Mouse (Mus musculus): ENCODE results near the gene Micu1. TPM values are rescaled to one million over a fixed set of nuclear protein-coding genes. Genes with fewer than 3 reads are reported as not detected.
A peak's percentile ranks its signal among the peaks of the same experiment; 100 is the strongest.

Gene Micu1
- polyA plus RNA-seq, 1 experiment from 2014 or later: 65.0 TPM

DNA sequence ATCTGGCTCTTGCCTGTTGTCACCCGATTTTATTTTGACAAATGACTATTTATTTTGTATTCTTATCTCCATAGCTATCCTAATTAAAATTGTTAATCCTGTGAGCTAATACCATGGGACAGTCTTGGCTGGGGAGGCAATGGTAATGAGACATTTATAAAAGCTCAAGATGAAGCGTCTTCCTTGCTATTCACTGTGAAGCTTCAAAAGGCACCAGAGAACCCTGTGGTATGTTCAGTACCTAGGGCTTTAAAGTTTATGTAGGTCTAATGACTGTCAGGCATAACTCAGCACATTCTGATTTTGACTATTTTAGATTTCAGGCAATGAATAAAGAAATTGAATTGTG is 69.7 kb downstream of the Micu1 start:
- Histone ChIP-seq H3K36me3 (ENCODE audit: control insufficient read depth, insufficient read depth, low read length) (no peaks in the 10 kb centered on the region), H3K4me2 (ENCODE audit: low read depth, low read length, severe bottlenecking) (no peak overlapping the region), H3K9me3 (ENCODE audit: control insufficient read depth, low read length) (no peaks in the 10 kb centered on the region), H3K4me3 (ENCODE audit: low read depth, low read length) (no peak overlapping the region), H3K27me3 (ENCODE audit: control insufficient read depth, insufficient read depth, low read length) (no peaks in the 10 kb centered on the region), H3K27ac (ENCODE audit: low read depth, low read length) (no peak overlapping the region), H3K9ac (ENCODE audit: low read length) (no peak overlapping the region), H3K4me1 (replicated peaks; ENCODE audit: control insufficient read depth, insufficient read depth, low read length) (no peaks in the 10 kb centered on the region; the same call in 1 of the 2 replicates)
- DNase-seq (ENCODE audit: low spot score) (no peak), ATAC-seq (replicated peaks; ENCODE audit: low FRiP score) (no peak)
- 72% methylated on average over 2 of the region's 2 CpGs for WGBS

- H3K27ac ChIP-seq (ENCODE audit: low read depth, low read length): 0 out of 2 replicates have a peak overlapping the region, but pooled peaks have one; percentile 3
- WGBS: 72% methylated on average over 13 of the region's 13 CpGs
Observed at GRCm38 (mm10) chr10:59773441-59774140, 71.3 kb downstream of the Micu1 start.

GRCm38 (mm10) chr10:59774141-59774534 is 71.9 kb downstream of the Micu1 start:
- Histone ChIP-seq H3K36me3 (ENCODE audit: control insufficient read depth, insufficient read depth, low read length) (no peaks in the 10 kb centered on the region), H3K27me3 (ENCODE audit: control insufficient read depth, insufficient read depth, low read length) (no peaks in the 10 kb centered on the region), H3K27ac (ENCODE audit: low read depth, low read length) (no peak overlapping the region), H3K9me3 (ENCODE audit: control insufficient read depth, low read length) (no peaks in the 10 kb centered on the region), H3K4me2 (ENCODE audit: low read depth, low read length, severe bottlenecking) (no peak overlapping the region), H3K4me1 (replicated peaks; ENCODE audit: control insufficient read depth, insufficient read depth, low read length) (peaks cover 2% of the 10 kb centered on the region; the same call in 1 of the 2 replicates), H3K9ac (ENCODE audit: low read length) (no peak overlapping the region), H3K4me3 (ENCODE audit: low read depth, low read length) (no peak overlapping the region)
- WGBS: 84% methylated on average over 3 of the region's 3 CpGs
- DNase-seq (ENCODE audit: low spot score) (no peak), ATAC-seq (replicated peaks; ENCODE audit: low FRiP score) (no peak)

More at GRCm38 (mm10) chr10:59773441-59774140, 71.3 kb downstream of the Micu1 start:
- Histone ChIP-seq H3K36me3 (ENCODE audit: control insufficient read depth, insufficient read depth, low read length) (no peaks in the 10 kb centered on the region), H3K9me3 (ENCODE audit: control insufficient read depth, low read length) (no peaks in the 10 kb centered on the region), H3K4me1 (replicated peaks; ENCODE audit: control insufficient read depth, insufficient read depth, low read length) (peaks cover 2% of the 10 kb centered on the region; the same call in 1 of the 2 replicates), H3K4me3 (ENCODE audit: low read depth, low read length) (no peak overlapping the region), H3K4me2 (ENCODE audit: low read depth, low read length, severe bottlenecking) (no peak overlapping the region), H3K9ac (ENCODE audit: low read length) (no peak overlapping the region), H3K27me3 (ENCODE audit: control insufficient read depth, insufficient read depth, low read length) (no peaks in the 10 kb centered on the region)
- no peak for DNase-seq (ENCODE audit: low spot score)
- ATAC-seq (replicated peaks; ENCODE audit: low FRiP score): no peak

- peak; percentile 31 for DNase-seq (ENCODE audit: low spot score)
- ATAC-seq (replicated peaks; ENCODE audit: low FRiP score): no peak
- H3K4me2 ChIP-seq (ENCODE audit: low read depth, low read length, severe bottlenecking): no peak overlapping the region
- no peaks in the 10 kb centered on the region for H3K9me3 ChIP-seq (ENCODE audit: control insufficient read depth, low read length)
- H3K4me3 ChIP-seq (ENCODE audit: low read depth, low read length): no peak overlapping the region
- 82% methylated on average over 3 of the region's 3 CpGs for WGBS
- no peak overlapping the region for H3K27ac ChIP-seq (ENCODE audit: low read depth, low read length)
- H3K9ac ChIP-seq (ENCODE audit: low read length): no peak overlapping the region
- no peaks in the 10 kb centered on the region for H3K27me3 ChIP-seq (ENCODE audit: control insufficient read depth, insufficient read depth, low read length)
- H3K4me1 ChIP-seq (replicated peaks; ENCODE audit: control insufficient read depth, insufficient read depth, low read length): peaks cover 3% of the 10 kb centered on the region
- H3K36me3 ChIP-seq (ENCODE audit: control insufficient read depth, insufficient read depth, low read length): no peaks in the 10 kb centered on the region
Observed at GRCm38 (mm10) chr10:59777246-59777645, 75.0 kb downstream of the Micu1 start.

- Histone ChIP-seq H3K36me3 (ENCODE audit: control insufficient read depth, insufficient read depth, low read length) (no peaks in the 10 kb centered on the region), H3K27me3 (ENCODE audit: control insufficient read depth, insufficient read depth, low read length) (no peaks in the 10 kb centered on the region), H3K9me3 (ENCODE audit: control insufficient read depth, low read length) (no peaks in the 10 kb centered on the region), H3K27ac (ENCODE audit: low read depth, low read length) (no peak overlapping the region), H3K4me2 (ENCODE audit: low read depth, low read length, severe bottlenecking) (no peak overlapping the region), H3K4me3 (ENCODE audit: low read depth, low read length) (no peak overlapping the region), H3K4me1 (replicated peaks; ENCODE audit: control insufficient read depth, insufficient read depth, low read length) (peaks cover 3% of the 10 kb centered on the region), H3K9ac (ENCODE audit: low read length) (no peak overlapping the region)
- 84% methylated on average over 4 of the region's 4 CpGs for WGBS
- peak; percentile 15 for DNase-seq (ENCODE audit: low spot score)
- ATAC-seq (replicated peaks; ENCODE audit: low FRiP score): no peak
Observed at GRCm38 (mm10) chr10:59778137-59778710, 75.9 kb downstream of the Micu1 start.

DNA sequence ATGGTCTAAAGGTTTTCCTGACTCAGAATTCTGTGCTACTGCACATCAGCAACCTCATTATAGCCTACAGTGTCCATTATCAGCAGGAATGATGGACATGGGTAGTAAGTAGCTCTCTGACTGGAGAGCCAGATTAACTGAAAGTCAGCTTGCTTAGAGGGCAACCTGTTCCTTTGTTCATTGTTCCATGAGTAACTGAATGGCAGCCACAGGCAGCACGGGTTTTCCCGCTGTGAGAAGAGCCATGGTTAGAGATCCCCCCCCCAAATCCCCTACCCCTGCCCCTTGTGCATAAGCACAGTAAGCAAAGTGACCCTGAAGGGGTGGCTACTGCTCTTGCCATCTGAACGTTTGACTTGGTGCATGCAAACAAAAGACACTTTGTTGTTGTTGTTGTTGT is 78.4 kb downstream of the Micu1 start:
- Histone ChIP-seq H3K27ac (ENCODE audit: low read depth, low read length) (no peak overlapping the region), H3K4me3 (ENCODE audit: low read depth, low read length) (no peak overlapping the region), H3K9ac (ENCODE audit: low read length) (no peak overlapping the region), H3K27me3 (ENCODE audit: control insufficient read depth, insufficient read depth, low read length) (no peaks in the 10 kb centered on the region), H3K36me3 (ENCODE audit: control insufficient read depth, insufficient read depth, low read length) (no peaks in the 10 kb centered on the region), H3K4me1 (replicated peaks; ENCODE audit: control insufficient read depth, insufficient read depth, low read length) (peaks cover 3% of the 10 kb centered on the region), H3K9me3 (ENCODE audit: control insufficient read depth, low read length) (no peaks in the 10 kb centered on the region), H3K4me2 (ENCODE audit: low read depth, low read length, severe bottlenecking) (no peak overlapping the region)
- DNase-seq (ENCODE audit: low spot score) (no peak), ATAC-seq (replicated peaks; ENCODE audit: low FRiP score) (no peak; the same call in 1 of the 2 replicates)
- 7% methylated on average over 3 of the region's 3 CpGs for WGBS

DNA sequence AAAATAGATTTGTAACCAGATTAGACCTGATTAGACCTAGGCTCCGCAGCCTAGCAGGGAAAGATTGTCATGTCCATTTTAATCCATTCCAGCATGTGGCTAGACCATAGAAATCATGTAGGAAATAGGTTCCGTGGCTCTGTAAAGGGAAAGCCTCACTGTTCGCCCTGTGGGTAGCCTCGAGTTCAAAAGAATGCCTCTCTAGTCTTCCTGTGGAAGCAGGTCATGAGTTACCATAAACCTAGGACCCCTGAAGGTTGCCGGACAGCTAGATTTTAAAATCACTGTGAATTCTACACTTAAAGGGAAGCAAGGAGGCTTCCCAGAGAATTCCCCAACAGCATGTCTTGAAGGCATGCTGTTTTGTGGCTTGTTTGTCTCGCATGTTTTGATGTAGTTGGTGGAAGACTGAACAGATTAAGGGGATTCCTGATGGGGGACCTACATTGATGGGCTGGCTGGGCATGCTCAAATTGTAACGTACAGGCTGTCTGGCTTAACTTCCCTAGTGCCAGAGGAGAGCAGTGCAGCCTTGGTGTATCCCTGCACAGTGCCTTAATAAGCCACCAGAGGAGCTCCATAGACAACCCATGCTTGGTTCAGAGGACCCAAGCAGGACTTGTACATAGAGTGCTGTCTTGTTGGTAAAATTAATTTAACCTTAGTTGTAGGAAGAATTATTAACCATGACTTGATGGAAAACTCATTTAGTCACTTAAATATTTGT is 79.1 kb downstream of the Micu1 start:
- no peaks in the 10 kb centered on the region for H3K27me3 ChIP-seq (ENCODE audit: control insufficient read depth, insufficient read depth, low read length)
- no peak overlapping the region for H3K4me2 ChIP-seq (ENCODE audit: low read depth, low read length, severe bottlenecking)
- H3K36me3 ChIP-seq (ENCODE audit: control insufficient read depth, insufficient read depth, low read length): no peaks in the 10 kb centered on the region
- no peak overlapping the region for H3K9ac ChIP-seq (ENCODE audit: low read length)
- ATAC-seq (replicated peaks; ENCODE audit: low FRiP score) (no peak), DNase-seq (ENCODE audit: low spot score) (no peak)
- peaks cover 3% of the 10 kb centered on the region for H3K4me1 ChIP-seq (replicated peaks; ENCODE audit: control insufficient read depth, insufficient read depth, low read length)
- no peak overlapping the region for H3K27ac ChIP-seq (ENCODE audit: low read depth, low read length)
- no peaks in the 10 kb centered on the region for H3K9me3 ChIP-seq (ENCODE audit: control insufficient read depth, low read length)
- no peak overlapping the region for H3K4me3 ChIP-seq (ENCODE audit: low read depth, low read length)
- 54% methylated on average over 7 of the region's 7 CpGs for WGBS

DNA sequence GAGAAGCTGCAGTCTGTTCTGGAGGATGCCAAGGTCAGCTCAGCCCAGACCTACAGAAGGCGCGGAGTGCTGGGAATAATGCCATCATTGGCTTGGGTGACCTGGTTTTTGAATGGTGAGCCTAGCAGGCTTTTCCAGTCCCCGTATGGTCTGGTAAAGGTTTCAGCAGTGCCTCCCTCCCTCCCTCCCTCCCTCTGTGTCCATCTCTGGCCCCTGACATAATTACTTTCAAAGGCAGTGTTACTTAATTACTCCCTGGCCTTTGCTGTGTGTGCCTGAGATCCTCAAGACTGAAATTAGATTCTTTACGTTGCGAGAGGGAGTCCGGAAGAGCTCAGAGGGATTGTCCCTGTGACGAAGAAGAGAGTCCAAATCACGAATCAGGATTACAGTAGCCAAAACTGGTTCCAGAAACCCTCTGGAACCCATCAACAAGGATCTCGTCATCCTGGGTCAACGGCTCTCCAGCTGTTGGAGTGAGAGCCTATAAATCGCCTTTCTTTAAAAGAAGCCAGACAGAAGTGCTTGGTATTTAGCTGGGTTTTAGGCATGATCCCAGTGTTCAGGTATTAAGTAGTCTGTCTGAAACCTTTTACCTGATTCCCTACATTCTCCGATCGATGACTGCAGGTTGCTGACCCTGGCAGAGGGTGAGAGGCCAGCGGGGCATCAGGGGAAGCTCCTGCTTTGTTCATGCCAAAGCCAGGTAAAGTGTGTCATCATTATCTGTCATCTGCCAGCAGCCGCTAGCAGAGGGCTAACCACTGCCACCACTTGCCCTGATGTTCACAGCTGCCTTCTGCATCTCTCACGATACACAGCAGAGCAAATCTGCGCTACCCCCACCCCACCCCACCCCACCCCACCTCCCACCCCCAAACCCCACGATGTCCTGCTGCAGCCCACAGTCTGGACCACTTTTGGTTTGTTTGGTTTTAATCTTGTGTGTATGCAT is 82.7 kb downstream of the Micu1 start:
- DNase-seq (ENCODE audit: low spot score) (no peak), ATAC-seq (replicated peaks; ENCODE audit: low FRiP score) (no peak)
- Histone ChIP-seq H3K9ac (ENCODE audit: low read length) (no peak overlapping the region), H3K4me1 (replicated peaks; ENCODE audit: control insufficient read depth, insufficient read depth, low read length) (peaks cover 2% of the 10 kb centered on the region), H3K9me3 (ENCODE audit: control insufficient read depth, low read length) (no peaks in the 10 kb centered on the region), H3K27me3 (ENCODE audit: control insufficient read depth, insufficient read depth, low read length) (no peaks in the 10 kb centered on the region), H3K36me3 (ENCODE audit: control insufficient read depth, insufficient read depth, low read length) (no peaks in the 10 kb centered on the region; the same call in 1 of the 2 replicates), H3K4me3 (ENCODE audit: low read depth, low read length) (no peak overlapping the region), H3K4me2 (ENCODE audit: low read depth, low read length, severe bottlenecking) (no peak overlapping the region), H3K27ac (ENCODE audit: low read depth, low read length) (no peak overlapping the region)
- 75% methylated on average over 18 of the region's 18 CpGs for WGBS

Data from forebrain, embryonic 11.5 days (tissue).